Mouse (Mus musculus) gastrocnemius, postnatal 4 days (tissue): ENCODE results near the gene Slc36a1. TPM values are rescaled to one million over a fixed set of nuclear protein-coding genes. Genes with fewer than 3 reads are reported as not detected.

Source experiments
- DNase-seq, 2 experiments: peaks; one replicate each; pipeline ENCODE4 v3.0.0; 2021 to 2022; ENCODE audit warnings: low spot score in 2 of 2, mixed read lengths in 2 of 2
- total RNA-seq, 2 experiments: library from RNA; stranded (reverse); gene quantifications; 2 replicates each; pipeline ENCODE4 v1.2.3; 2021

Gene Slc36a1
- total RNA-seq, 2 experiments from 2014 or later, result 9.6 to 11.1 TPM

- DNase-seq, result no peak
Observed at GRCm38 (mm10) chr11:55265647-55266046, 61.5 kb downstream of the Slc36a1 start.

DNA sequence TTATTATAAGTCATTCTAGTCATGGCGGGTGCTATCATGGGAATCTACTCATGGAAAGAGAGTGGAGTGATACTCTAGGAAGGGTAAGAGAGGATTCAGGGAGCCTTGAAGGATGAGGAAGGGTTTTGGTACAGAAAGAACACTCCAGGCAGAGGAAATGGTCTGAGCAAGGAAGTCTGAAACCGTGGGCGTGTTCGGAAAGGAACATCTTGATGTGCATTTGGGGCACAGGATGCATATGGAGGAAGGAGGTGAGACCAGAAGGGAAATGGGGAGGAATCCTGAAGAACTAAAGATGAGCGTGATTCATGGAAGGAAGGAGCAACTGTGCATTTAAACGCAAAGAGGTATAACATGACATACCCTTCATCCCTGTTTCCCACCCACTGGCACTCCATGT is 64.4 kb downstream of the Slc36a1 start:
- no peak for DNase-seq

- no peak for DNase-seq
Observed at GRCm38 (mm10) chr11:55274756-55275155, 70.6 kb downstream of the Slc36a1 start.

Other genes with a start within 250 kb of the Slc36a1 start
- 10 to 100 TPM; 44.4 to 51.3 TPM for gene Tnip1, start 241.4 kb upstream of the Slc36a1 start, total RNA-seq
- gene Anxa6, start 170.9 kb upstream of the Slc36a1 start, total RNA-seq, result 100 to 1,000 TPM; 466 to 474 TPM
- gene Ccdc69, start 126.2 kb upstream of the Slc36a1 start, total RNA-seq, result 10 to 100 TPM; 13.2 to 17.9 TPM
- gene Gm2a, start 106.2 kb upstream of the Slc36a1 start, total RNA-seq, result 10 to 100 TPM; 15.4 to 15.8 TPM
- gene Slc36a3, start 52.6 kb upstream of the Slc36a1 start, total RNA-seq, result not detected
- gene Slc36a2, start 19.3 kb upstream of the Slc36a1 start, total RNA-seq, result 1 to 10 TPM; 4.2 to 5.6 TPM
- gene Fat2, start 132.2 kb downstream of the Slc36a1 start, total RNA-seq, result under 1 TPM; 0.10 to 0.18 TPM
- 1,000 to 10,000 TPM; 2,207 to 2,385 TPM for gene Sparc, start 218.8 kb downstream of the Slc36a1 start, total RNA-seq